Mouse (Mus musculus): ENCODE data around the gene Hs2st1.

Gene Hs2st1

GRCm38 (mm10) chr3:144553942-144554341, 16.0 kb downstream of the Hs2st1 start:
- no peak for DNase-seq (ENCODE audit: low read depth, low spot score)

- DNase-seq (ENCODE audit: low read depth, low spot score), result no peak
Measured at GRCm38 (mm10) chr3:144551416-144551815, 18.6 kb downstream of the Hs2st1 start.

- no peak for DNase-seq (ENCODE audit: low read depth, low spot score)
Measured at GRCm38 (mm10) chr3:144550659-144551058, 19.3 kb downstream of the Hs2st1 start.

GRCm38 (mm10) chr3:144550036-144550435, 19.9 kb downstream of the Hs2st1 start:
- DNase-seq (ENCODE audit: low read depth, low spot score), result no peak

GRCm38 (mm10) chr3:144548186-144548845, 21.7 kb downstream of the Hs2st1 start:
- no peak for DNase-seq (ENCODE audit: low read depth, low spot score)

- no peak for DNase-seq (ENCODE audit: low read depth, low spot score)
Measured at GRCm38 (mm10) chr3:144546490-144546889, 23.5 kb downstream of the Hs2st1 start.

GRCm38 (mm10) chr3:144545832-144546231, 24.1 kb downstream of the Hs2st1 start:
- DNase-seq (ENCODE audit: low read depth, low spot score), result no peak

GRCm38 (mm10) chr3:144545152-144545551, 24.8 kb downstream of the Hs2st1 start:
- no peak for DNase-seq (ENCODE audit: low read depth, low spot score)

- DNase-seq (ENCODE audit: low read depth, low spot score), result no peak
Measured at GRCm38 (mm10) chr3:144541906-144542438, 28.0 kb downstream of the Hs2st1 start.

GRCm38 (mm10) chr3:144540805-144541204, 29.2 kb downstream of the Hs2st1 start:
- DNase-seq (ENCODE audit: low read depth, low spot score), result no peak

- DNase-seq (ENCODE audit: low read depth, low spot score), result no peak
Measured at GRCm38 (mm10) chr3:144539051-144539450, 30.9 kb downstream of the Hs2st1 start.

- peak; percentile 16 for DNase-seq (ENCODE audit: low read depth, low spot score)
Measured at GRCm38 (mm10) chr3:144537078-144537855, 32.7 kb downstream of the Hs2st1 start.

- DNase-seq (ENCODE audit: low read depth, low spot score), result no peak
Measured at GRCm38 (mm10) chr3:144535056-144535455, 34.9 kb downstream of the Hs2st1 start.

GRCm38 (mm10) chr3:144531023-144531422, 39.0 kb downstream of the Hs2st1 start:
- no peak for DNase-seq (ENCODE audit: low read depth, low spot score)

GRCm38 (mm10) chr3:144527918-144528317, 42.1 kb downstream of the Hs2st1 start:
- no peak for DNase-seq (ENCODE audit: low read depth, low spot score)

GRCm38 (mm10) chr3:144519581-144520272, 50.3 kb downstream of the Hs2st1 start:
- no peak for DNase-seq (ENCODE audit: low read depth, low spot score)

- no peak for DNase-seq (ENCODE audit: low read depth, low spot score)
Measured at GRCm38 (mm10) chr3:144518917-144519316, 51.1 kb downstream of the Hs2st1 start.

GRCm38 (mm10) chr3:144515286-144515685, 54.7 kb downstream of the Hs2st1 start:
- DNase-seq (ENCODE audit: low read depth, low spot score), result no peak

GRCm38 (mm10) chr3:144514122-144514505, 55.9 kb downstream of the Hs2st1 start:
- no peak for DNase-seq (ENCODE audit: low read depth, low spot score)

- no peak for DNase-seq (ENCODE audit: low read depth, low spot score)
Measured at GRCm38 (mm10) chr3:144513169-144514121, 56.5 kb downstream of the Hs2st1 start.

GRCm38 (mm10) chr3:144510724-144511123, 59.3 kb downstream of the Hs2st1 start:
- DNase-seq (ENCODE audit: low read depth, low spot score), result no peak

Data from R1 (cell line).